Mouse (Mus musculus): Measurements from ENCODE around the gene Sost. TPM values are rescaled to one million over a fixed set of nuclear protein-coding genes. Genes with fewer than 3 reads are reported as not detected.

Gene Sost
- polyA plus RNA-seq, 1 experiment: not detected

DNA sequence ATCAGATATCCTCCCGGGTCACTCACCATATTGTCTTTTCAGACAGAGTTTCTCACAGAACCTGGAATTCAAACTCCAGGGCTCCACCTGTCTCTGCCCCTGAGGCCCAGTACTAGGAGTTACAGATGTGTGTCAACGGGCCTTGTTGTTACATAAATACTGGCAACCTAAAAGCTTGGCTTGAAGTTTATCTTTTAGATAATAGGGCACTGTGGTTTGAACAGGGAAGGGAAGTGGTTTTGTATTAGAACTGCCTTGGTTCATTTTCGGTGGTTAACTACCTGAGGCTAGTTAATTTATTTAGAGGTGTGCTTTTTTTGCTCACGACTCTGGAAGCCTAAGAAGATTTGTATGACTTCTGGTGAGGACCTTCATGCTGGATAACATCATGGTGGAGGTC lies 13.4 kb downstream of the Sost start:
- 3% methylated on average over 4 of the region's 4 CpGs for WGBS
- TF ChIP-seq POLR2A (IDR thresholded peaks at IDR 0.05; ENCODE audit: borderline replicate concordance, control insufficient read depth, low read depth, low read length) (no peak), CTCF (IDR thresholded peaks at IDR 0.05; ENCODE audit: control insufficient read depth, insufficient read depth, low read length) (no peak)
- Histone ChIP-seq H3K4me3 (replicated peaks; ENCODE audit: control insufficient read depth, low read depth, low read length) (no peak overlapping the region), H3K4me1 (ENCODE audit: control insufficient read depth, insufficient read depth, low read length) (peaks cover 4% of the 10 kb centered on the region; the same call in 1 of the 2 replicates), H3K27ac (ENCODE audit: control insufficient read depth, insufficient read depth, low read depth, low read length, poor library complexity) (no peak overlapping the region)

- no peak overlapping the region for H3K4me3 ChIP-seq (replicated peaks; ENCODE audit: control insufficient read depth, low read depth, low read length)
- WGBS: under 1% methylated on average over 24 of the region's 24 CpGs
- TF ChIP-seq POLR2A (IDR thresholded peaks at IDR 0.05; ENCODE audit: borderline replicate concordance, control insufficient read depth, low read depth, low read length) (no peak), CTCF (IDR thresholded peaks at IDR 0.05; ENCODE audit: control insufficient read depth, insufficient read depth, low read length) (no peak)
- H3K4me1 ChIP-seq (ENCODE audit: control insufficient read depth, insufficient read depth, low read length): peaks cover 4% of the 10 kb centered on the region; the same call in 1 of the 2 replicates
- H3K27ac ChIP-seq (ENCODE audit: control insufficient read depth, insufficient read depth, low read depth, low read length, poor library complexity): no peak overlapping the region
Measured at GRCm38 (mm10) chr11:101952541-101953341, 14.1 kb downstream of the Sost start.

- Histone ChIP-seq H3K4me1 (ENCODE audit: control insufficient read depth, insufficient read depth, low read length) (peaks cover 4% of the 10 kb centered on the region; the same call in 1 of the 2 replicates), H3K27ac (ENCODE audit: control insufficient read depth, insufficient read depth, low read depth, low read length, poor library complexity) (no peak overlapping the region), H3K4me3 (replicated peaks; ENCODE audit: control insufficient read depth, low read depth, low read length) (no peak overlapping the region)
- 76% methylated on average over 5 of the region's 5 CpGs for WGBS
- no peak for TF ChIP-seq POLR2A (IDR thresholded peaks at IDR 0.05; ENCODE audit: borderline replicate concordance, control insufficient read depth, low read depth, low read length)
- no peak for TF ChIP-seq CTCF (IDR thresholded peaks at IDR 0.05; ENCODE audit: control insufficient read depth, insufficient read depth, low read length)
Measured at GRCm38 (mm10) chr11:101950021-101950420, 16.8 kb downstream of the Sost start.

DNA sequence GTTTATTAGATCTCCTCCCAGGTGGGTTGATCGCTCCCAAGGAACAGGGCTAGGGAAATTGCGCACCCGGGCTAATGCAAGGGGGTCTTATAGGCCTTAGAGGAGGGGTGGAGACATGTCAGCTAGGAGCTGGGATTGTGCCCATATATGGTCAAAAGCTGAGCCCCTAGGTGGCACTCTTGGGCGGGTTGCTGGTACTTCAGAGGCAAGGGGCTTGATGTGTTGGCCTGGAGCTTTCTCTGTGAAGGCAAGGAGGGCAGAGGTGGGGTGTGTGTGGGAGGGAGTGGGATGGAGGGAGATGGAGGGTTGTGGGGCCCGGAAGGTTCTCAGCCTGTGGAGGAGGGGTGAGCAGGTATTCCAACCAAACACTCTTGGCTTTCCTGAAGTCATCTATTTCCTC lies 20.3 kb downstream of the Sost start:
- H3K27ac ChIP-seq (ENCODE audit: control insufficient read depth, insufficient read depth, low read depth, low read length, poor library complexity): no peak overlapping the region
- 52% methylated on average over 5 of the region's 5 CpGs for WGBS
- no peak overlapping the region for H3K4me3 ChIP-seq (replicated peaks; ENCODE audit: control insufficient read depth, low read depth, low read length)
- H3K4me1 ChIP-seq (ENCODE audit: control insufficient read depth, insufficient read depth, low read length): no peaks in the 10 kb centered on the region
- TF ChIP-seq POLR2A (IDR thresholded peaks at IDR 0.05; ENCODE audit: borderline replicate concordance, control insufficient read depth, low read depth, low read length): no peak
- no peak for TF ChIP-seq CTCF (IDR thresholded peaks at IDR 0.05; ENCODE audit: control insufficient read depth, insufficient read depth, low read length)

DNA sequence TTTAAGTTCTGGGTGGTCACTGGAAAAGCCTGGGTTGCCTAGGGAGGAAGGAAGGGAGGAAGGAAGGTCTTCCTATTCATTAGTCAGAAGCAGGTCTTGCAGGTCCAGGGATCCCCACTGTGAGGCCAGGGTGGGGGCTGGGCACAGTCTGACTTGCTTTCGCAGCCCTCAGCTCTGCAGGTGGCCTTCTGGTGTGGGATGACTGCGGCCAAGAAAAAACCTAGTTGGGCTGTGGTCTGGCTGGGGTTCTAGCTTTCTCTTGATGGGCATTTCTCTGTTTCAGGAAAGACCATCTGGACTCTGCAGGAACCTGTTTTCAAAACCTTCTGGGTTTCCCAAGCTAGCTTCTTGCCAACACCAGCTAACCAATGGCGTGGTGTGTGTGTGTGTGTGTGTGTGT lies 23.8 kb downstream of the Sost start:
- H3K4me1 ChIP-seq (ENCODE audit: control insufficient read depth, insufficient read depth, low read length): no peaks in the 10 kb centered on the region
- WGBS: 24% methylated on average over 3 of the region's 3 CpGs
- no peak overlapping the region for H3K4me3 ChIP-seq (replicated peaks; ENCODE audit: control insufficient read depth, low read depth, low read length)
- no peak for TF ChIP-seq POLR2A (IDR thresholded peaks at IDR 0.05; ENCODE audit: borderline replicate concordance, control insufficient read depth, low read depth, low read length)
- TF ChIP-seq CTCF (IDR thresholded peaks at IDR 0.05; ENCODE audit: control insufficient read depth, insufficient read depth, low read length): no peak
- no peak overlapping the region for H3K27ac ChIP-seq (ENCODE audit: control insufficient read depth, insufficient read depth, low read depth, low read length, poor library complexity)

DNA sequence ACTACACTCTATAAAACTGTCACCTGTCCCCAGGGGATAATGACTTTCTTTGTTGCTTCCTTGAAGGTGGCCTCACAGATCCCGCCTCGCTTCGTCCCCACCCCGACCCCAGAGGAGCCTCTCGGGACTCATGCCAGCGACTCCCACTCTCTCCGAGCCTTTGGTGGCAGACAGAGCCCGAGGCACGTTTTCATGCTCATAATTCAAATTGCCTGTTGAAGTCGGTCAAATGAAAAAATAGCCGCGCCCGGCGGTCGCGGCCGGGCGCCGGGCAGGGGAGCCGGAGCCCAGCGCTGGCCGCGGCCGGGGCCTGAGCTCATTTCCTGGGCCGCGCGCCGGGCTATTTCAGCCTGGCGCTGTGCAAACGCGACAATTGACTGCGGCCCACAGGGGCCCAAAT lies 29.7 kb downstream of the Sost start:
- WGBS: 4% methylated on average over 32 of the region's 32 CpGs
- H3K27ac ChIP-seq (ENCODE audit: control insufficient read depth, insufficient read depth, low read depth, low read length, poor library complexity): no peak overlapping the region
- no peak for TF ChIP-seq CTCF (IDR thresholded peaks at IDR 0.05; ENCODE audit: control insufficient read depth, insufficient read depth, low read length)
- no peak for TF ChIP-seq POLR2A (IDR thresholded peaks at IDR 0.05; ENCODE audit: borderline replicate concordance, control insufficient read depth, low read depth, low read length)
- H3K4me1 ChIP-seq (ENCODE audit: control insufficient read depth, insufficient read depth, low read length): no peaks in the 10 kb centered on the region
- no peak overlapping the region for H3K4me3 ChIP-seq (replicated peaks; ENCODE audit: control insufficient read depth, low read depth, low read length)

- no peak for TF ChIP-seq CTCF (IDR thresholded peaks at IDR 0.05; ENCODE audit: control insufficient read depth, insufficient read depth, low read length)
- TF ChIP-seq POLR2A (IDR thresholded peaks at IDR 0.05; ENCODE audit: borderline replicate concordance, control insufficient read depth, low read depth, low read length): no peak
- no peak overlapping the region for H3K27ac ChIP-seq (ENCODE audit: control insufficient read depth, insufficient read depth, low read depth, low read length, poor library complexity)
- 62% methylated on average over 7 of the region's 7 CpGs for WGBS
- no peaks in the 10 kb centered on the region for H3K4me1 ChIP-seq (ENCODE audit: control insufficient read depth, insufficient read depth, low read length)
- H3K4me3 ChIP-seq (replicated peaks; ENCODE audit: control insufficient read depth, low read depth, low read length): no peak overlapping the region
Measured at GRCm38 (mm10) chr11:101936421-101936820, 30.4 kb downstream of the Sost start.

- no peak overlapping the region for H3K27ac ChIP-seq (ENCODE audit: control insufficient read depth, insufficient read depth, low read depth, low read length, poor library complexity)
- 66% methylated on average over 3 of the region's 3 CpGs for WGBS
Measured at GRCm38 (mm10) chr11:101935743-101936142, 31.1 kb downstream of the Sost start.

More at GRCm38 (mm10) chr11:101935743-101936142, 31.1 kb downstream of the Sost start:
- Histone ChIP-seq H3K4me1 (ENCODE audit: control insufficient read depth, insufficient read depth, low read length) (no peaks in the 10 kb centered on the region), H3K4me3 (replicated peaks; ENCODE audit: control insufficient read depth, low read depth, low read length) (no peak overlapping the region)
- no peak for TF ChIP-seq CTCF (IDR thresholded peaks at IDR 0.05; ENCODE audit: control insufficient read depth, insufficient read depth, low read length)
- no peak for TF ChIP-seq POLR2A (IDR thresholded peaks at IDR 0.05; ENCODE audit: borderline replicate concordance, control insufficient read depth, low read depth, low read length)
